Mouse (Mus musculus) forebrain, embryonic 16.5 days (tissue): Measurements from ENCODE around the gene Mapk14. TPM values are rescaled to one million over a fixed set of nuclear protein-coding genes. Genes with fewer than 3 reads are reported as not detected.

Source experiments
- ATAC-seq: fragments of 200-750 bp; cut with Nextera tagmentation; 2 replicates; pipeline ENCODE4 v1.8.0; 2017; ENCODE audit warnings: mild to moderate bottlenecking, moderate library complexity
- H3K27ac ChIP-seq: fragments of 300-500 bp; sonication (generic); 2 replicates; pipeline ENCODE4 v1.5.1; 2014; ENCODE audit warnings: low read length, control low read depth
- H3K27me3 ChIP-seq: fragments of 300-500 bp; sonication (generic); replicated peaks from 2 replicates; pipeline ENCODE4 v1.6.1; 2014; ENCODE audit warnings: low read length; ENCODE audit not compliant: control insufficient read depth, insufficient read depth
- H3K36me3 ChIP-seq: fragments of 300-500 bp; sonication (generic); 2 replicates; pipeline ENCODE4 v1.6.1; 2014; ENCODE audit not compliant: control insufficient read depth, insufficient read depth
- H3K4me1 ChIP-seq: fragments of 300-500 bp; sonication (generic); replicated peaks from 2 replicates; pipeline ENCODE4 v1.6.1; 2014; ENCODE audit warnings: low read length; ENCODE audit not compliant: control insufficient read depth, insufficient read depth
- H3K4me2 ChIP-seq: fragments of 300-500 bp; sonication (generic); 2 replicates; pipeline ENCODE4 v1.6.1; 2014; ENCODE audit warnings: mild to moderate bottlenecking, low read length, control low read depth
- H3K4me3 ChIP-seq: fragments of 300-500 bp; sonication (generic); replicated peaks from 2 replicates; pipeline ENCODE4 v1.5.1; 2014; ENCODE audit warnings: mild to moderate bottlenecking, low read length, control low read depth
- H3K9ac ChIP-seq: fragments of 300-500 bp; sonication (generic); replicated peaks from 2 replicates; pipeline ENCODE4 v1.6.1; 2014; ENCODE audit warnings: low read depth, low read length, control low read depth
- H3K9me3 ChIP-seq: fragments of 300-500 bp; sonication (generic); 2 replicates; pipeline ENCODE4 v1.6.1; 2016; ENCODE audit warnings: low read length; ENCODE audit not compliant: control insufficient read depth
- WGBS: fragments of 180-500 bp; shearing (Covaris S2); extraction: QIAGEN DNeasy Blood & Tissue Kit; methylation state at CpG from one replicate; pipeline ENCODE4 v1.1.7; 2014; 5-methylcytosine and 5-hydroxymethylcytosine counted together
- polyA plus RNA-seq: library from polyadenylated mRNA; unstranded; fragments of >200 nt; fragmentation: Nextera tagmentation; extraction: Ambion mirVana; gene quantifications from 2 replicates; pipeline ENCODE4 v1.2.1, GENCODE M21; 2015

The Mapk14 gene
- polyA plus RNA-seq, 1 experiment from 2014 or later, result 27.2 TPM

DNA sequence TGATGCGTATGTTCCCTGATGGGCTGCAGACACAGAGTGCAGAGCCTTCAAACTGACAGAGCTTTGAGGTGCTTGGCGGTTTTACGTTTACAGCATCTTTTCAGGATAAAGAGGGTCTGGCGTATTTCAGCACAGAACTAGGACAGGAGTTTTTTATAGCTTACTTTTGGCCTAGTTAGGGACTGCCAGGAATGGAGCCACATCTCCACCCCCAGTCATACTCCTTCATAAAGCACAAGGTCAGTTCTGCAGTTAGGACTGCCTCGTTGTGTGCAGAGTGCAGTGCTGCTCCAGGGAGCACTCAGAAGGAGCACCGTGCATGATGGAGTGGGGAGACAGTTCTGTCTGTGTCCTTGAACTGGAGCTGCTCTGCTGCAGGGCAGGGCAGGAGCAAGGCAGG lies 54.6 kb downstream of the Mapk14 start:
- Histone ChIP-seq H3K27me3 (no peaks in the 10 kb centered on the region), H3K36me3 (peaks cover 24% of the 10 kb centered on the region), H3K27ac (no peak overlapping the region), H3K4me3 (no peak overlapping the region), H3K4me1 (no peaks in the 10 kb centered on the region), H3K9ac (no peak overlapping the region), H3K4me2 (no peak overlapping the region), H3K9me3 (no peaks in the 10 kb centered on the region)
- no peak for ATAC-seq
- WGBS, result 83% methylated on average over 6 of the region's 6 CpGs

DNA sequence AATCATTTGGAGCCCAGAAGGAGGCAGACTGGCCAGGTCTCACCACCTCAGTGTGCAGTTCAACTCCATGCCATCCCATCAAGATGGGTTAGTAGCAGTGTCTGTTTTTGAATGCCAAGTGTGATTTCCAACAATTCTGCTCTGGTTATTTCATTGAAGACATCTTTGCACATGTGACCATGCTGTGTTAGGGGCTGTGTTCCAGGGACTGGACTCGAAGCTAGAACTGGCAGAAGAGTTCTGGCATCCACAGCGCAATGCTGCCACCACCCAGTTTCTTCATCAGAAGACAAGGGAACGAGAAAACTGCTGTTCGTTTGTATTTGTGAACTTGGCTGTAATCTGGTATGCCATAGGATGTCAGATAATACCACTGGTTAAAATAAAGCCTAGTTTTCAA lies 56.9 kb downstream of the Mapk14 start:
- peaks cover 17% of the 10 kb centered on the region for H3K36me3 ChIP-seq
- 94% methylated on average over 4 of the region's 4 CpGs for WGBS

DNA sequence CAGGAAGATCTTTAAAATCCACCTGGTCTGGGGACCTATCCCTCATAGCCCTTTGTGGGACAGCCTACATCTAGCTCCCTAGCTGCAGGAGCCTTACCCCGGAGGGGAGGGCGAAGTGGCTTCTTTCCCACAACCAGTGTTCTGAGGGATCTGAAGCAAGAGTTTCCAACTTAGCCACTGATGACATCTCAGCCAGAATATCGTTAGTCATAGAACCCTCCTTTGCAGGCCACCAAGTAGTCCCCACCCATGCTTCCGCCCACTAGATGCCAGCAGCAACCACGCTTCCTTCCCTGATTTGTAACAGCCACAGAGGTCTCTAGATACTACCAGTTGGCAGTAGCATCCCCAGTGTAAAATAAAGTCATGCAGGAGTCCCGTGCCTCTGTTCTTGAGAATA lies 59.5 kb downstream of the Mapk14 start:
- WGBS, result 85% methylated on average over 6 of the region's 6 CpGs
- Histone ChIP-seq H3K4me1 (no peaks in the 10 kb centered on the region), H3K36me3 (peaks cover 8% of the 10 kb centered on the region), H3K9ac (no peak overlapping the region), H3K4me3 (no peak overlapping the region), H3K9me3 (no peaks in the 10 kb centered on the region), H3K27me3 (no peaks in the 10 kb centered on the region), H3K27ac (no peak overlapping the region), H3K4me2 (no peak overlapping the region)
- no peak for ATAC-seq

More for the DNA sequence above, 56.9 kb downstream of the Mapk14 start:
- Histone ChIP-seq H3K4me3 (no peak overlapping the region), H3K9me3 (no peaks in the 10 kb centered on the region), H3K27ac (no peak overlapping the region), H3K27me3 (no peaks in the 10 kb centered on the region), H3K4me1 (no peaks in the 10 kb centered on the region), H3K9ac (no peak overlapping the region), H3K4me2 (no peak overlapping the region)
- ATAC-seq, result no peak

DNA sequence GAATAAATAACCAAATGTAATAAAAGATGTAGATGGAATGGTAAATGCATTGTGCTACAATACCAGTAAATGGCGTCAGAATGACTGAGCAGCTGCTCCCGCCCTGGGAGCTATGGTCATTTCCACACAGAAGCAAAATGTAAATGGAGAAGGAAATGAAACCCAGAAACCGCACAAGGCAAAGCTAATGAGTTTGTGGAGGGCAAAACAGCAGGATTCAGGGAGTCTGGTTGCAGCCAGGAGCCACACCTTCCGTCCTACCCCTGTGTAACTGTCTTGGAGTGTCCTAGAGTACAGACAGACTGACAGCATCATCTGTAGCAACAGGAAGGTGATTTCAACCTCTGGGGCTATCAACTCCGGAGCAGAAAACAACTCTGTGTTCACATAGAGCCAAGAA lies 65.3 kb downstream of the Mapk14 start:
- Histone ChIP-seq H3K9me3 (no peaks in the 10 kb centered on the region), H3K27ac (no peak overlapping the region), H3K4me1 (no peaks in the 10 kb centered on the region), H3K4me2 (no peak overlapping the region), H3K4me3 (no peak overlapping the region), H3K27me3 (no peaks in the 10 kb centered on the region), H3K9ac (no peak overlapping the region), H3K36me3 (no peaks in the 10 kb centered on the region)
- ATAC-seq, result no peak
- WGBS, result 66% methylated on average over 5 of the region's 5 CpGs

DNA sequence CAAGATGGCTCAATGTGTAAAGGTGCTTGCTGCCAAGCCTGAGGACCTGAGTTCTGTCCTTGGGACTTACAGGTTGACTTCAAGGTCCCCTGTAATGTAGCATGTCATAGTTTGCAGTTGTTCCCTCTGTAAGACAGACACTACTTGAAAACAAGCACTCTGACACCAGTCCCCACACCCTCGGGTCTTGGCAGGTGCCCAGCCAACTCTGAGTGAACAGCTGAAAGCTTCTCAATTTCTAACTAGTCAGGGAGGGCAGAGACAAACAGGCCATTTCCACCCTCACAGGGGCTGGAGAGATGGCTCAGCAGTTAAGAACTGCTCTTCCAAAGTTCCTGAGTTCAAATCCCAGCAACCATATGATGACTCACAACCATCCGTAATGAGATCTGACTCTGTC lies 66.3 kb downstream of the Mapk14 start:
- H3K36me3 ChIP-seq, result no peaks in the 10 kb centered on the region
- H3K4me2 ChIP-seq, result no peak overlapping the region
- 74% methylated on average over 2 of the region's 2 CpGs for WGBS
- no peaks in the 10 kb centered on the region for H3K9me3 ChIP-seq
- H3K4me1 ChIP-seq, result no peaks in the 10 kb centered on the region
- no peak overlapping the region for H3K27ac ChIP-seq
- no peaks in the 10 kb centered on the region for H3K27me3 ChIP-seq
- no peak overlapping the region for H3K9ac ChIP-seq
- no peak for ATAC-seq
- no peak overlapping the region for H3K4me3 ChIP-seq

DNA sequence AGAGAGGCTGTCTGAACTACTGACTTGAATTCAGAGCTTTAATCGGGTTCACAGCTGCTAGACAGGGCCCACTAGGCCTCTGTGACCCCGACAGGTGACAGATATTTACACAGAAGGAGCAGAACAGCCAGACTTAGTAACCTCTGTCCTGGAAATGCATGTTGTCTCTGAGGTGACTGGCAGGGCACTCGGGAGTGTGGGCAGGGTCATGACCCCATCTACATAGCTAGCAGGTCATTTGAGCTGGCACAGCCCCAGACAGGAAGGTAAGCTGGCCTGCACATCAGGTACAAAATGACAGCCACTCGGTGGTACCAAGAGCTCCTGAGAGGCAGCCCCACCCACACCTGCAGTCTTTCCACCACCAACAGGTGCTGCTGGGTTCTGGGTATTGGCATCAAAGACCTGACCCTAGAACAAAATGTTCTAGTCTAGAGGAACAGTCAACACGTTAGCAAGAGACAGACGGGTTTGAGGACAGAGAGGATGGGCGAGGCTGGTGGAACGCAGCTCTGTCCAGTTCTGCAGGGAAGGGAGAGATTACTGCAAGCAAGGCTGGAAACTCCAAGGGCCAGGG lies 69.7 kb downstream of the Mapk14 start:
- H3K9ac ChIP-seq, result no peak overlapping the region
- no peak for ATAC-seq
- no peak overlapping the region for H3K27ac ChIP-seq
- no peaks in the 10 kb centered on the region for H3K27me3 ChIP-seq
- no peaks in the 10 kb centered on the region for H3K36me3 ChIP-seq
- WGBS, result 76% methylated on average over 8 of the region's 8 CpGs
- no peaks in the 10 kb centered on the region for H3K9me3 ChIP-seq
- no peak overlapping the region for H3K4me2 ChIP-seq
- H3K4me1 ChIP-seq, result no peaks in the 10 kb centered on the region
- H3K4me3 ChIP-seq, result no peak overlapping the region

DNA sequence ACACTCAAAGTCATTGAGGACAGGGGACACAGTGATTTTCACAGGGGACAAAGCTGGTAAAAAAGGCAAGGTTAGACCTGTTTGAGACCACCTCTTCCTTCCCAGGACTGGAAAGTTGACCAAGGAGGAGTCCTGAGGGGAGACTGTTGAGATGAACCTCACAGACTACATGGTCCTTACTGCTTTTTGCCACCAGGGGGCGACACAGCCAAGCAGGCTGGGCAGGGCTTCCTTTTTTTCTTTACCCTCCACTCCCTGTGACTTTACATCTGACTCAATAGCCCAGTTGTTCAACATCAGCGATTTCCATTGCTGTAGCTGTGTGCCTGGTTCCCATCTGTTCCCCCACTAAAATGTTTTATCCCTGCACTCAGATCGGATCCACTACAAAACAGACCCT lies 70.7 kb downstream of the Mapk14 start:
- no peak overlapping the region for H3K9ac ChIP-seq
- H3K36me3 ChIP-seq, result no peaks in the 10 kb centered on the region
- H3K4me2 ChIP-seq, result no peak overlapping the region
- H3K4me1 ChIP-seq, result no peaks in the 10 kb centered on the region
- H3K27me3 ChIP-seq, result no peaks in the 10 kb centered on the region
- no peaks in the 10 kb centered on the region for H3K9me3 ChIP-seq
- no peak for ATAC-seq
- H3K27ac ChIP-seq, result no peak overlapping the region
- 15% methylated on average over 3 of the region's 3 CpGs for WGBS
- no peak overlapping the region for H3K4me3 ChIP-seq

DNA sequence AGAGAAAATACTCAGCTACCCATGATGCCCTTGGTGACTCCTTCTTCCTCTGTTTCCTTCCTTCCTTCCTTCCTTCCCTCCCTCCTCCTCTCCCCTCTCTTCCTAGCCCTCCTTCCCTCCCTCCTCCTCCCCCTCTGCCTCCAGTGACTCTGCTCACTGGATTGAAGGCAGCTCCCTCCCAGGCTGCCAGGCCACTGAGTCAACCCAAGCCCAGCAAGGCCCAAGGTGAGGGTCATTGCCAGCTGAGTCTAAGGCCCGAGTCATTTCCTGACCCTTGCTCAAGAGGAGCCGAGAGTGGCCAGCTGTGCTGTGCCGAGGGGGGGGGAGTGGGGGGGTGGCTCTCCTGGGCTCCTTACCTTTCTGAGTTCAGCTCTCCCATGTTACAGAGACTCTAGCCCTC lies 75.1 kb downstream of the Mapk14 start:
- Histone ChIP-seq H3K27me3 (peaks cover 19% of the 10 kb centered on the region), H3K27ac (no peak overlapping the region), H3K9ac (no peak overlapping the region), H3K4me1 (peaks cover 14% of the 10 kb centered on the region), H3K4me2 (no peak overlapping the region), H3K36me3 (no peaks in the 10 kb centered on the region), H3K9me3 (no peaks in the 10 kb centered on the region), H3K4me3 (no peak overlapping the region)
- no peak for ATAC-seq
- 76% methylated on average over 3 of the region's 3 CpGs for WGBS

DNA sequence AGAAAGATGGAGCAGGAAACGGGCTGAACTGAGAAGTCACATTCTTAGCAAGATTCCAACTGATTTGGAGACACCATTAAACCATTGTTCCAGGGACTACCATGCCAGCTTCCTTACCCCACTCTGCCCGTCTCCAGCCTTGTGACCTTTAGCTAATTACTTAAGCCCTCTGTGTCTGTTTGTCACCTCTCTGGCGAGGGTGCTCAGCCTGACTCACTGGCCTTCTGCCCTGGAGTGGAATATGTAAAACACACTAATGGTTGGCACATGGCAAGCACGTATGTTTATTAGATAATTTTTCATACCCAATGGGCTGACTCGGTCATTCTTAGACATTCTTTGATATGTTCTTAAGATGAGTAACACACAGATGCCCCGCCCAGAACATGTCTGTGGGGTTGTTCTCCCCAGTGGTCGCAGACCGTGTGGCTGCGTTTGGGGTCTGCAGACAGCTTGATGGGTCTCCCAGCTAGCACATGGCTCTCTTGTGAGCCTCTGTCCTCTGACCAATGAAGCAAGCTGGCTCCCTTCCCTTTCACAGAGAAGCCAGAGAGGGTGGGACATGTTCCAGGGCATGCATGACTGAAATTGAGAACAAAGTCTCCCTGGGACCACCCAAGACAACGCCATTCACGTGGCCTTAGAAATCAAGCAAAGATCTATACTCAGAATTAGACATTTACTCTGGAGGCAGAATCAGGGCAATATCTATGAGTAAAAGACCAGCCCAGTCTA lies 75.8 kb downstream of the Mapk14 start:
- ATAC-seq, result no peak
- Histone ChIP-seq H3K9ac (no peak overlapping the region), H3K4me3 (no peak overlapping the region), H3K36me3 (no peaks in the 10 kb centered on the region), H3K9me3 (no peaks in the 10 kb centered on the region), H3K27me3 (peaks cover 19% of the 10 kb centered on the region), H3K4me1 (peaks cover 14% of the 10 kb centered on the region), H3K4me2 (no peak overlapping the region), H3K27ac (no peak overlapping the region)
- WGBS, result 75% methylated on average over 11 of the region's 11 CpGs
